Mouse (Mus musculus) olfactory bulb, adult 2 months (tissue): ENCODE data around the gene Itprid2. TPM values are rescaled to one million over a fixed set of nuclear protein-coding genes. Genes with fewer than 3 reads are reported as not detected.
"Not testable (repeated sequence)": the region's sequence is repeated elsewhere in the genome, so short reads cannot be mapped to it uniquely, and the experiment has no call there.

Source experiments
- H3K27ac ChIP-seq: fragments of 200-500 bp; 2 replicates; pipeline ENCODE4 v1.5.1; 2012; ENCODE audit warnings: low read depth, low read length; ENCODE audit not compliant: insufficient read depth
- H3K4me1 ChIP-seq: fragments of 200-500 bp; 2 replicates; pipeline ENCODE4 v1.6.1; 2012; ENCODE audit warnings: low read length; ENCODE audit not compliant: control insufficient read depth, insufficient read depth
- H3K4me3 ChIP-seq: fragments of 200-500 bp; 2 replicates; pipeline ENCODE4 v1.5.1; 2012; ENCODE audit warnings: mild to moderate bottlenecking, low read depth, low read length, moderate library complexity; ENCODE audit not compliant: insufficient read depth
- CTCF ChIP-seq: fragments of 200-500 bp; IDR thresholded peaks from 2 replicates; pipeline ENCODE4 v1.5.1; 2012; ENCODE audit warnings: low read depth, mild to moderate bottlenecking, low read length, moderate library complexity; ENCODE audit not compliant: insufficient read depth
- POLR2A ChIP-seq: fragments of 200-500 bp; IDR thresholded peaks from 2 replicates; pipeline ENCODE4 v1.6.1; 2012; ENCODE audit warnings: mild to moderate bottlenecking, low read depth, low read length, moderate library complexity; ENCODE audit not compliant: insufficient read depth
- WGBS: fragments of 180-500 bp; shearing (Covaris S2); methylation state at CpG from one replicate; pipeline ENCODE4 v1.1.7; 2018; 5-methylcytosine and 5-hydroxymethylcytosine counted together
- polyA plus RNA-seq: library from polyadenylated mRNA; stranded (reverse); fragments of >200 nt; gene quantifications from 2 replicates; pipeline ENCODE4 v1.2.4, GENCODE M21; 2012; ENCODE audit warnings: low replicate concordance; ENCODE audit not compliant: missing spikeins, insufficient read depth, insufficient read length

Itprid2 gene
- polyA plus RNA-seq = not detected in 2 replicates

DNA sequence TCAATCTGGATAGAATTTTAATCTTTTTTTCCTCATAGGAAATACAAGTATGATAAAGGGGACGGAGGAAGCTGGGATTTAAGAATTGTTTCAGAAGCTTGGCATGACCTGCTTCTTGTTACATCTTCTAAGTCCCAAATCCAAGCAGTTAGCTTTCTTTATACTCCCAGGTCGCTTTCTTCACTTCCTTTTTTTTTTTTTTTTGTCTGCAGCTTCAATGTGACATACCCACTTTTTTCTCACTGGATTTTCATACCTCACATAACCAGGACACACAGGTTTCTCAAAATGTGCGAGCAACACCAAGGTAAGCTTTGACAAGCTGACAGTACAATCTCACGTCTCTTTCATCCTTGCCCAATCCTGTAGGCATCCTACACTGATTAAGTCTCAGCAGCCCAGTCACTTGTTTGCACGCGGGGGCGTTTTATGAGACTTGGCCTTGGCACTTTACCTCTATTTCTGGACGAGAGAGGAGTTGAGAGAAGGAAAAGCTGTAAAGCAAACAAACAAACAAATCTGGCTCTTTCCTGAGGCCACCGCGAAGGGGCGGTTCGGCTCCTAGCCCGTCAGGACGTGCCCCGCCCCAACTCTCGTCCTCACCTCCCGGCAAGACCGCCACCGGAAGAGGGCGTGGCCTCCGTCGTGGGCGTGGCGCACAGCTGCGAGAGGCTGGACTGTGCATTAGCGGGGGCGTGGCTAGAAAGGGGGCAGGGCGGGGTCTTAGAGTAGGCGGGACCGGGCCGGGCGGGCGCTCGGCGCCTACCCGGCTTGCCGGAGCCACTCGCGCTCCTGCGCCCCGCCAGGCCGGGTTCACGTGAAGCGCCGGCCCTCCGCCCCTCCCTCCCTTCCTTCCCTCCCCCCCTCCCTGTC, at the start of gene Itprid2:
Gene Itprid2 (plus strand): TSS at position 825 of the 873 bp plus-strand sequence.
- peaks cover 5% of the 10 kb centered on the region for H3K4me1 ChIP-seq
- 4% methylated on average over 36 of the region's 46 CpGs for WGBS
- no peak for TF ChIP-seq CTCF
- TF ChIP-seq POLR2A = peak; percentile 50
- peak within 1 kb of the TSS; percentile 81 for H3K27ac ChIP-seq
- H3K4me3 ChIP-seq = peak within 1 kb of the TSS; percentile 78

DNA sequence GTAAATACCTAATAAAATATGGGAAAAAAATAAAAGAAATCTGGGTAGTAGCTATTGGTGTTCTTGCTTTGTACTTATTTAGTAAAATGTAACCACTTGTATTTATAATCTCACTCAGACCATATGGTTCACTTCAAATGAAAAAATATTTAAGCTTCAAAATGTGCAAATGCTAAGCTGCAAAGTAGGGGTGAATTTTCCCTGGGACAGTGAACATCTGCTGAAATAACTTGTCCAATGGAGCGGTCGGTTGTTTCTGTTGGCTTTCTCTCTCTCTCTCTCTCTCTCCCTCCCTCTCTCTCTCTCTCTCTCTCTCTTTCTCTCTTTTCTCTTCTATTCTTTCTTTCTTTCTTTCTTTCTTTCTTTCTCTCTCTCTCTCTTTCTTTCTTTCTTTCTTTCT, 39.0 kb upstream of the Itprid2 start:
- WGBS = 100% methylated on average over 2 of the region's 2 CpGs
- no peak overlapping the region for H3K27ac ChIP-seq
- no peak for TF ChIP-seq POLR2A
- TF ChIP-seq CTCF = no peak

GRCm38 (mm10) chr2:79597090-79597489, 38.1 kb upstream of the Itprid2 start:
- Histone ChIP-seq H3K27ac (no peak overlapping the region), H3K4me3 (no peak overlapping the region), H3K4me1 (no peaks in the 10 kb centered on the region)
- TF ChIP-seq CTCF (no peak), POLR2A (no peak)

More for the DNA sequence above, 39.0 kb upstream of the Itprid2 start:
- H3K4me3 ChIP-seq = no peak overlapping the region
- no peaks in the 10 kb centered on the region for H3K4me1 ChIP-seq

GRCm38 (mm10) chr2:79601109-79601508, 34.0 kb upstream of the Itprid2 start:
- H3K4me3 ChIP-seq, H3K27ac ChIP-seq: not testable (repeated sequence)
- WGBS = 36% methylated on average over 2 of the region's 2 CpGs

DNA sequence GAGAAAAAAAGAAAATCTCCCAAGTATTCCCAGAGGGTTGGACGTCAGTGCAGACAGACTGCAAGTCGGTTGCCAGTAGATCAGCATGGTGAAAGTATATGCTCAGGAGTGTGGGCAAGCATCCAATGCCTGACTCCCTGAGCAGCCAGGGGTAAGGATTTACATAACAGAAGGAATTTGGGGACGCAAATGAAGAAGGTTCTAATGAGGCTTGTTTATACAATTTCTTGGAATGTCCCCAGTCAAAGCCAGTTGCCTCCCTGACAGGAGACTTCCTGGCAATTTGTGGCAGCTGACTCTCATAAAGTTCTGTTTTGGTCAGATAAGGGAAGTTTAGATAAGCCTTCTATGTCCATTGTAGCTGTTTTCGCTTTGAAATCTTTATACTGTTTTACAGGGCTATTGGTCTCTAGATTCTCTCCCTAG, 33.4 kb upstream of the Itprid2 start:
- WGBS = 47% methylated on average over 4 of the region's 4 CpGs
- no peak overlapping the region for H3K4me3 ChIP-seq
- no peaks in the 10 kb centered on the region for H3K4me1 ChIP-seq
- TF ChIP-seq POLR2A = no peak
- no peak for TF ChIP-seq CTCF
- H3K27ac ChIP-seq = no peak overlapping the region

More at GRCm38 (mm10) chr2:79601109-79601508, 34.0 kb upstream of the Itprid2 start:
- H3K4me1 ChIP-seq = not testable (repeated sequence)

GRCm38 (mm10) chr2:79602306-79602705, 32.8 kb upstream of the Itprid2 start:
- no peak overlapping the region for H3K27ac ChIP-seq
- TF ChIP-seq CTCF = no peak
- no peak for TF ChIP-seq POLR2A
- H3K4me3 ChIP-seq = no peak overlapping the region
- WGBS = 78% methylated on average over 6 of the region's 6 CpGs
- no peaks in the 10 kb centered on the region for H3K4me1 ChIP-seq

DNA sequence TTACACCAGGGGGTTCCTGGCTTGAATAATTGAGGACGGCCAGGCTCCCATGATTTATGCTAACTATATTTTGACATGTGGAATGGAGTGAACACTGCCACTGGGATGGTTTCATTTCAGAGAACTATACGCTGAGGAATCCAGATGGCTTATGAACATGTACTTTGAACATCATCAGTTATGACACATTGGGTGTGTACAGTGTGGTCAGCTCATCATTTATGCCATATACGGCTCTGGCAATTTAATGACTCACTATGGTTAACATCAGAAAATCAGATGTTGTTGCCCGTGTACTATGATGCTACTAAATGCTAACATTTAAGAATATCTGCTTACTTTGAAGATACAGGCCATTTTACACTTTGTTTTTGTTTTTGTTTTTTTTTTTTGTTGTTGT, 31.8 kb upstream of the Itprid2 start:
- 94% methylated on average over 4 of the region's 4 CpGs for WGBS
- TF ChIP-seq POLR2A (no peak), CTCF (no peak)

DNA sequence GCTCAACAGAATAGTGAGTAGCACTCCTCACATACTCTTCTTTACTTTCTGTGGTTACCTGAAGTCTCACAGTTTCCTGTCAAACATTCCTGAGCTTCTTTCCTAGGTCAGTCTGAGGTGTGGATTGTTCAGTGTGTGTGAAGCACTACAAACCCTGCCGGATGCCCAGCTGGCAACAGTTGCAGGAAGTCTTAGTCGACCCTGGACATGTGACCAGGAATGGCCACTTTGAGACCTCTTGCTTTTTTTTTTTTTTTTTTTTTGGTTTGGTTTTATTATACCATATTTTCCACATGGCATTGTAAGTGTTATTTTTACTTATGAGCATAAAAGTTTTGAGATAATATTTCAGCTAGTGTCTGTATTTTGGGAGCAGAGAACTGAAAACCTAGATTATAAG, 29.1 kb upstream of the Itprid2 start:
- 89% methylated on average over 2 of the region's 2 CpGs for WGBS
- Histone ChIP-seq H3K27ac (no peak overlapping the region), H3K4me3 (no peak overlapping the region), H3K4me1 (no peaks in the 10 kb centered on the region)
- TF ChIP-seq CTCF = no peak
- TF ChIP-seq POLR2A = no peak

More for the DNA sequence above, 31.8 kb upstream of the Itprid2 start:
- no peaks in the 10 kb centered on the region for H3K4me1 ChIP-seq
- H3K4me3 ChIP-seq = no peak overlapping the region
- H3K27ac ChIP-seq = no peak overlapping the region

DNA sequence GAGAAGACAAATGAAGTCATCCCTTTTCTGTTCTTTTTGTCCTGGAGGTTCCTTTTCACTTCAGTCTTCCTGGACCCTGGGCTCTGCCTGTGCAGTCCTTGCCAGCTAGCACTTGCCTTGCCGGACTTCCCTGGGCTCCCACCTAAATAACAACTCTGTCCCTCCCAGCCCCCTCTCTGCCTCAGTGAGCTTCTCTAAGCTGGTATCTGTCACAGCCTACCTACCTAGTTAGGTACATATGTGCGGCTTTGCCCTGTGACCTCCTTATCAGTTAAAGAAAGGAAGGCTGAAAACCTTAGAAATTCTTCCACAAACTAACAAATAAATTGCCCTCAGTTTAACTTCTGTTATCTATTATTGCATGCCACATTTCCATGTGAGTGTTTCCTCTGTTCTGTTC, 28.0 kb upstream of the Itprid2 start:
- 87% methylated on average over 2 of the region's 2 CpGs for WGBS
- Histone ChIP-seq H3K4me1 (no peaks in the 10 kb centered on the region), H3K27ac (no peak overlapping the region), H3K4me3 (no peak overlapping the region)
- TF ChIP-seq POLR2A = no peak
- TF ChIP-seq CTCF = no peak
